Mouse (Mus musculus): ENCODE measurements around the gene Abhd16b. TPM values are rescaled to one million over a fixed set of nuclear protein-coding genes. Genes with fewer than 3 reads are reported as not detected.

Gene Abhd16b
- polyA plus RNA-seq, 1 experiment from 2014 or later = 0.17 TPM

DNA sequence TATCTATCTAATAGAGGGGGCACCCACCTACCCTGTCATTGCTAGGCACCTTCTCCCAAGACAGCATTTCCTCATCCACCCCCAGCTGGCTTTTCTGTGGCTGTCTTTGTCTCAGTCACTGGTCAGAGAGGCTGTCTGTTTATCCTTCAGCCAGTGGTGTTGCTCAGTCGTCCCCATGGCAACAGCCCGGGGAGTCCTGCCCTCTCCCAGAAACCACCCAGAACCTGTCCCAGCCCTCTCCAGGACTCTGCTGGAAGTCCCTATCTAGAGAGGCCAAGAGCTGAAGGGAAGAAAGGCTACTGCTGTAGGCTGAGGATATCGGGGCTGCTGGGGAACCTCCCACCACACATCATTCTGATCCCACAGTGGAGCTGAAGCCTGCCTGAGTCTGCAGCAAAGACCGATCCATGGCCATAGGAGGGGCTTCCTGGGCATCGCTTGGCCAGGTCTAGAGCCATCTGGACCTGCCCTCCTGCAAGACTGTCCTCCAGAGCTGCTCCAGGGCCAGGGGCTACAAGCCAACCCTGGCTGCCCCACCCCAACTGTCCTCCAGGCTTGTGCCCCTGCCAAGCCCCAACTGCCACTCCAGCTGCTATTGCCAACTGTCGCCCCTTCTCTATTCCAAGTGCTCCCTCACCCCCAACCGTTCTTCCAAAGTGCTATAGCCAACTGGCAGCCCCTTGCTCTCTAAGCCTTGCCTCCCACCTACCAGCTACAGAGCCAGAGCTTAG is 29.8 kb upstream of the Abhd16b start:
- Histone ChIP-seq H3K36me3 (no peaks in the 10 kb centered on the region), H3K4me3 (replicated peaks) (no peak overlapping the region), H3K9me3 (no peaks in the 10 kb centered on the region), H3K4me2 (no peak overlapping the region), H3K27me3 (replicated peaks) (peaks cover 4% of the 10 kb centered on the region; the same call in 1 of the 2 replicates), H3K4me1 (peaks cover 23% of the 10 kb centered on the region), H3K27ac (no peak overlapping the region), H3K9ac (no peak overlapping the region)
- WGBS = 37% methylated on average over 7 of the region's 7 CpGs
- ATAC-seq (ENCODE audit: insufficient read depth, low FRiP score, low read depth) = peak; percentile 40; the same call in 1 of the 2 replicates

DNA sequence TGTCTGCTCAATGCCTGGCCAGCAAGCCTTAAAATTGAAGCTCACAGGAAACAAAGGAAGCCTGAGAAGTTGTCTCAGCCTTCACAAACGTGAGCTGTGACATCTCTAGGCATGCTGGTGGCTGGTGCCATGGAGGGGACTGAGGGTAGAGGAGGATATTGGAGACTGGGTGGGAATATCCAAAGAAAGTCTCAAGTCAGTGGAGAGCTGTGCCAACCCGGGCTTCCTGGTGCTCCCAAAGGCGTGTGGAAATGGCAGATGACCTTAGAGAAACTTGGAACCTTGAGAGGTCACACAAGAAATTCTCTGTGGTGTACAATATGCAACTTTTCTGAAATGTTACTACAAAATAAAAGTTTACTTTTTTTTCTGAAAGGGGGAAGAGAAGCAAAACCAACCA is 27.6 kb upstream of the Abhd16b start:
- Histone ChIP-seq H3K4me1 (peaks cover 9% of the 10 kb centered on the region), H3K27ac (no peak overlapping the region), H3K9me3 (no peaks in the 10 kb centered on the region), H3K27me3 (replicated peaks) (peaks cover 4% of the 10 kb centered on the region; the same call in 1 of the 2 replicates), H3K36me3 (no peaks in the 10 kb centered on the region), H3K4me3 (replicated peaks) (no peak overlapping the region), H3K9ac (no peak overlapping the region), H3K4me2 (no peak overlapping the region)
- no peak for ATAC-seq (ENCODE audit: insufficient read depth, low FRiP score, low read depth)
- 52% methylated on average over 3 of the region's 3 CpGs for WGBS

DNA sequence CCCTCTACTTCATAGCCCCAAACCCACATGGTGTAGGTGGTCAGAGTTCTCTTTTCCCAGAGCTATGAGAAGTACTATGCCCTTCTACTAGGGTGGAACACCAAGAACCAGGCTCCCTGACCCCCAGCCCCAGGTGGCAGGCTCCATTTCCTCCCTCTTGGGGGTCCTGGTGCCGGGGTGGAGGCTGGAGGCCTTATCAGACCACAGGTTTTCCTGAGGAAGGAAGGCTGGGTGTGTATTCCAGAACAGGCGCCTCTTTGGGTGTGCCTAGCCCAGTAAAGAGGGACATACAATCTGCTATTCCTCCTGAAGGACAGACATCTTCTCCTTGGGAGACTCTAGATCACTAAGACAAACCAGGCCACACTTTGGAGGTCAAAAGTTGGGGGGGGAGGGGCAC is 22.7 kb upstream of the Abhd16b start:
- Histone ChIP-seq H3K9me3 (no peaks in the 10 kb centered on the region), H3K36me3 (no peaks in the 10 kb centered on the region), H3K4me2 (no peak overlapping the region), H3K4me3 (replicated peaks) (no peak overlapping the region), H3K27me3 (replicated peaks) (no peaks in the 10 kb centered on the region), H3K4me1 (peaks cover 3% of the 10 kb centered on the region), H3K9ac (no peak overlapping the region), H3K27ac (no peak overlapping the region)
- ATAC-seq (ENCODE audit: insufficient read depth, low FRiP score, low read depth) = no peak
- 55% methylated on average over 2 of the region's 2 CpGs for WGBS

DNA sequence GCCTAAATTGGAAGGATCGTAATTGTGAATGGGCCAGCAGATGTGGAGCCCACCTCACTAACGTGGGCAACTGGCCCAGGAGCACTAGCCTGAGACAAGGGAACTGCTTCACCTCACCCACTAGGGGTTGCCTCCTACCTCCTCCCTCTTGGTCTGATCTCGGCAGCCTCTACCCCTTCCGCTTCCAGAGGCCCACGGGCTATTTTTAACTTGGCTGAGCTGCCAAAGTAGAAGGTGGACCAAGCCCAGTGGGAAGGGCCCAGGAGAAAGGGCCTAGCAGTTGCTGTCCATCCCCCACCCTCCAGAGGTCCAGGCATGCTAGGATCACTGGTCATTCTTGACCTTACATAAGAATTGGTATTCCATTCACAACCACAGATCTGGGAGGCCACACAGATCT is 21.8 kb upstream of the Abhd16b start:
- H3K27ac ChIP-seq = no peak overlapping the region
- peaks cover 3% of the 10 kb centered on the region for H3K4me1 ChIP-seq
- no peaks in the 10 kb centered on the region for H3K36me3 ChIP-seq
- H3K27me3 ChIP-seq (replicated peaks) = no peaks in the 10 kb centered on the region
- WGBS = 47% methylated on average over 5 of the region's 5 CpGs
- ATAC-seq (ENCODE audit: insufficient read depth, low FRiP score, low read depth) = no peak
- no peak overlapping the region for H3K4me2 ChIP-seq
- no peak overlapping the region for H3K9ac ChIP-seq
- no peaks in the 10 kb centered on the region for H3K9me3 ChIP-seq
- H3K4me3 ChIP-seq (replicated peaks) = no peak overlapping the region

DNA sequence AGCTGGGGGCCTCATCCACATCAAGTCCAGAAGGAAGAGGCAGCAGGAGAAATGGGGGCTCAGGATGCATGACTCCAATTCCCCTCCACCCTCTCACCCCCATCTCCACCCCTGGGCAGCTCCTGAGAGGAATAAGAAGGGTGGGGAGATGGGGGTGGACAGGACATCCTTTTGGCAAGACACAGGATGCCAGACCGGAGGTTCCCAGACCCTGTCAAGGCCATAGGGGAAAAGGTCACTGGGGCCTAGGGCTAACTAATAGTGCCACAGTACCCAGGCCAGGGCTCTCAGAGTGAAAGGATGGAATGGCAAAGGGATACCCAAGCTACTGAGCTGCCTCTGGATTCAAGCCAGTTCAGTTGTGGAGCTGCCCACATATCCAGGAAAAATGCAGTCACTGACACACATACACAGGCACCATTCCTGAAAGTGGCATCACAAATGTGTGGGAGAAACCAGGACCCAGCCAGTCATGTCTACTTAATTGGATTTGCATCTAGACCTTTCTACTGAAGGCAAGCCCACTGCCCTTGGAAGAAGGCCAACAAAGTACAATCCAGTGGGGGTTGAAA is 20.7 kb upstream of the Abhd16b start:
- no peaks in the 10 kb centered on the region for H3K9me3 ChIP-seq

DNA sequence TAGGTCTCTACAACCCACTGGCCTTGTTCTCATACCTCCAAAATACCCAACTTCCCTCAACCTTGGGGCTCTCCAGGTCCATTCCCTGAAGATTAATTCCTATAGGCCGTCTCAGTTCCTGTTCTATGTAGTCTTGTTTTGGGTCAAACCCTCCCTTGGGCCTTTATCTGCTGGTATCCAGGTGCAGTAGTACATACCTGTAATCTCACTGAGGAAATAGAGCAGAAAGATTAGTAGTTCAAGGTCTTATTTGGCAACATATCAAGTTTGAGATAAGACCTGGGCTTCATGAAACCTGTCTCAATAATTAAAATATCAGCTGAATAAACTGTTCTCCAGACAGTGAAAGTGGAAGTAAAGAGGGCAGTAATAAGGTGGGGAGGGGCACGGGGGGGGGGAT is 9.9 kb upstream of the Abhd16b start:
- Histone ChIP-seq H3K4me3 (replicated peaks) (no peak overlapping the region), H3K27ac (peak overlapping the region; percentile 54), H3K4me2 (peak overlapping the region; percentile 34; the same call in 1 of the 2 replicates), H3K9ac (no peak overlapping the region), H3K27me3 (replicated peaks) (no peaks in the 10 kb centered on the region), H3K9me3 (no peaks in the 10 kb centered on the region), H3K4me1 (peaks cover 21% of the 10 kb centered on the region), H3K36me3 (no peaks in the 10 kb centered on the region)
- 21% methylated on average over 2 of the region's 2 CpGs for WGBS
- peak; percentile 45; the same call in 1 of the 2 replicates for ATAC-seq (ENCODE audit: insufficient read depth, low FRiP score, low read depth)

More for the DNA sequence above, 20.7 kb upstream of the Abhd16b start:
- Histone ChIP-seq H3K27ac (no peak overlapping the region), H3K9ac (no peak overlapping the region), H3K4me2 (no peak overlapping the region), H3K4me3 (replicated peaks) (no peak overlapping the region), H3K27me3 (replicated peaks) (no peaks in the 10 kb centered on the region), H3K36me3 (no peaks in the 10 kb centered on the region), H3K4me1 (peaks cover 3% of the 10 kb centered on the region)
- ATAC-seq (ENCODE audit: insufficient read depth, low FRiP score, low read depth) = no peak
- WGBS = 50% methylated on average over 1 of the region's 1 CpGs

DNA sequence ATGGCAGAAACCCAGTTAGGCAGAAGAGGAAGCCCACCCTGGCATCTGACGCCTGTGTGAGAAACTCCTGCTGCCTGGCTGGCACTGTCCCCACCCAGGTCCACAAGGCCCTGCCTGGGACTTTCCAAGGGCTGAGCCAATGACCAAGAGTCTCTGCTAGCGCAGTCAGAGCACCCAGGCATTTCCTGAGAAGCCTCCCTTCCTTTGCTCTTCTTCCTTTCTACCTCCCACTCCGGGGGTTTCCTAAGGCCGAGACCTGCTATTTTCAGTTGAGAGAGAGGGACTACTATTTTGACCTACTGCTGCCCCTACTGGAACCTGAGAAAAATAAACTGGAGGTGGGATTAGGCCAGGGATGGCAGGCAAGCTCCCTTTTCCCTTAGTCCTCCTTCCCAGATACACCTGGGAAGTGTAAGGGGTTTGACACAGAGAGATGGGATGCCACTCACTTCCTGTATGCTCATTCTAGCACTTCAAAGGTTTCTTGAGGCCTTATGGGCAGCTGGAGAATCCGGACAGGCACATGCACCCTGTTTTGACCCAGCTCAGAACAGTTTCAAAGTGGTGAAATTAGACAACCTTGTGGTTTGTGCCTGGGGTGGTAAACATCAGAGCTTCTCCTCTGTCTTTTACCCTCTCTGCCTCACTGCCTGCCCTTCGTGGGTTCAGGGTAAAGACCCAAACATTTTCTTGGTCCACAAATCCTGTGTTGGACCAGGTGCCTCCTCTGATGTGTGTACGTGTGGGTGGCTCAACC is 9.3 kb upstream of the Abhd16b start:
- Histone ChIP-seq H3K27me3 (replicated peaks) (no peaks in the 10 kb centered on the region), H3K4me1 (peaks cover 22% of the 10 kb centered on the region), H3K9ac (no peak overlapping the region), H3K36me3 (no peaks in the 10 kb centered on the region), H3K27ac (peak overlapping the region; percentile 54), H3K4me3 (replicated peaks) (no peak overlapping the region), H3K4me2 (peak overlapping the region; percentile 34; the same call in 1 of the 2 replicates), H3K9me3 (no peaks in the 10 kb centered on the region)
- 29% methylated on average over 7 of the region's 7 CpGs for WGBS
- peak; percentile 59 for ATAC-seq (ENCODE audit: insufficient read depth, low FRiP score, low read depth)

DNA sequence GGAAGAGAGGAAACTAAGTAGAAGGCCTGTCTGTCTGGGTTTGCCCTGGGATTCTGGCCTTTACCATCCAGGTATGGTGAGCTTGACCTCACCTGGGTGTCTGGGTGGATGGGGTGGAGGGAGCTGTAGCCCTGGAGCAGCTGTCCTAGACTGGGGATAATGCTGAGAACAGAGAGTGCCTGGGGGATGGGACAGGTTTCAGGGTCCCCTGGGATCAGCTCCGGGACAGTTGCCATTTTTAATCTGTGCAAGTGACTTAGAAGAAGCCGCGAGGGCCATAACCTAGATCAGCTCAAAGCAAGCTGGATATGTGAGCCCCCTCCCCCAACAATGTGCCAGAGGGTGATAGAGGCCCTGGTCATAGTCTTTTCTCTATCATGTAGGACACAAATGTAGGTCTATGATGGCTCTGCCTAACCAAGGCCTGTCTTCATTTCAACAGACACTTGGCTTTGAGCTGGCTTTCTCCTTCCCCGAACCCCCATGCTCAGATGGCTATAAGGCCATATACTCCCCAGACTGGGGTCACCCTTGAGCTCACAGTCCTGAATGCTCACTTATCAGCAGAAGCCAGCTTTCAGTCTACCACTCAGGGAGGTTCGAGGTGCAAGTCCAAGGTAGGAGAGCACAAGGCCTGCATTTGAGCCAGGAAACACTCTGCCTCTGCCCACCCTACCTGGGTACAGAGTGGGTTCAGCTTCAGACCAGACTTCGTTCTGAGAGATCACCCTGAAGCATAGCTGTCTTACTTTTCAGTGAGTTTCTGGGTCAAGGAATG is 8.4 kb upstream of the Abhd16b start:
- WGBS = 77% methylated on average over 6 of the region's 6 CpGs
- Histone ChIP-seq H3K4me3 (replicated peaks) (no peak overlapping the region), H3K4me2 (no peak overlapping the region), H3K9ac (no peak overlapping the region), H3K27ac (no peak overlapping the region), H3K4me1 (peaks cover 22% of the 10 kb centered on the region), H3K27me3 (replicated peaks) (no peaks in the 10 kb centered on the region), H3K9me3 (no peaks in the 10 kb centered on the region), H3K36me3 (no peaks in the 10 kb centered on the region)
- no peak for ATAC-seq (ENCODE audit: insufficient read depth, low FRiP score, low read depth)

DNA sequence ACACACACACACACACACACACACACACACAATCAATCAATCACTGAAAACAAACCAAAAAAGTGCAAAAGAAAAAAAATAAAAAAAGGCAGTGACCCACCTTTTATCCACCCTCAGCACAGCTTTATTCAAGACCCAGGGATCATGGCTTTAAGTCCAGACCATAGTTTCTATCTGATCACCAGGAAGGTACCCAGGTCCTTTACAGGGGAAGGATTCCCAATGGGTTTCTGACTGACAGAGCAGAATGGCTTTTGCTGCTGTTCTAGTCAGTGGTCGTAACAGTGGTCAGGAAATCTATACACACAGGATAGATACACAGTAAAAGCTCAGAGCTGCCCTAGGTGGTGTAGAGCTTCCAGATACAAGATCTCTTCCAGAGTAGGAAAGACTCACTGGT is 7.3 kb upstream of the Abhd16b start:
- Histone ChIP-seq H3K4me1 (peaks cover 22% of the 10 kb centered on the region), H3K36me3 (no peaks in the 10 kb centered on the region), H3K4me3 (replicated peaks) (no peak overlapping the region), H3K4me2 (no peak overlapping the region), H3K9me3 (no peaks in the 10 kb centered on the region), H3K9ac (no peak overlapping the region), H3K27ac (no peak overlapping the region), H3K27me3 (replicated peaks) (no peaks in the 10 kb centered on the region)
- no peak for ATAC-seq (ENCODE audit: insufficient read depth, low FRiP score, low read depth)
- 28% methylated on average over 1 of the region's 1 CpGs for WGBS

DNA sequence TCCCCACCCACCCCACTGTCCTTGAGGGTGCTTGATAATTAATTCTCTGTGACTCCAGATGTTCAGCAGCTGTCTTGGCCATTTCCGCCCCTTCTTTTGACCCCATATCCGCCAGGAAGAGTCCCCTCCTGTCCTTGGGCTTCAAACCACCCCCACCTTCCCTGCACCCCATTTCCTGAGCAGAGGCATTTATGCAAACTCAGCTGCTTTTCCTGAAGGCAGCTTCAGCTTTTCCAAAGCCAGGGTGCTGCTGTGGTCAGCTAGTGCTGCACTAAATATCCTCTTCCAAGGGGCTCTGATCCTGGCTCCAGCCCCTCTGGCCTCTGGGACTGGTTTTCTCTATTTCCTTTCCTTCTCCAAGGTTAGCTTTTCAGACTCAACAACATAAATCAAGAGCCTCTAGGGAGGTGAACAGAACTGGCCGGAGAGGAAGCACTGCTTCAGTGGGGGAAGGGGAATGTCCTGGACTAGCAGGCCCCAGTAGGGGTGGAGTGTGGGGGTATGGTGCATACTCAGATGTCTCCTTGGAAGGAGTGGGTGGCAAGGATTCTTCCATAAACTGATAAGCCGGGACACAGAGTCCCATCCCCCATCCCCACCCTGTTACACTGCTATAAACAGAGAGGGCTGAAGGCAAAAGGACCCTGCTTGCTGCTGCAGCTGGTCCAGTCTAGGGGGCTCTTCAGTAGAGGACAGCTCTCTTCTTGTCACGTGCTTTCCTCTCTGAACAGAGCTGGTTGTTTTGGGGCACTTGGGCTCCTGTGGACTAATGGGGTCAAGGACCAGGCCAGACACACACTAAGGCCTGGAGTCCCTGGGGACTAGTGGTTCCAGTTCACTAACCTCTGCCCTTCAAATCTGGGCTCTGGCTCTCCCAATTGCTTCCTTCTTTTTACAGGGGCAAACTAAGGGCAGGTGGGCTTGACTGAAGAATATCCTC is 5.4 kb upstream of the Abhd16b start:
- ATAC-seq (ENCODE audit: insufficient read depth, low FRiP score, low read depth) = peak; percentile 79
- no peaks in the 10 kb centered on the region for H3K27me3 ChIP-seq (replicated peaks)
- peaks cover 22% of the 10 kb centered on the region for H3K4me1 ChIP-seq
- H3K4me3 ChIP-seq (replicated peaks) = no peak overlapping the region
- H3K36me3 ChIP-seq = no peaks in the 10 kb centered on the region
- H3K9ac ChIP-seq = no peak overlapping the region
- H3K4me2 ChIP-seq = peak overlapping the region; percentile 9; the same call in 1 of the 2 replicates
- 17% methylated on average over 5 of the region's 5 CpGs for WGBS
- peak overlapping the region; percentile 74 for H3K27ac ChIP-seq
- H3K9me3 ChIP-seq = no peaks in the 10 kb centered on the region
